Mouse (Mus musculus): ENCODE measurements around the gene Frmpd4. TPM values are rescaled to one million over a fixed set of nuclear protein-coding genes. Genes with fewer than 3 reads are reported as not detected.

Gene Frmpd4
- polyA plus RNA-seq, 1 experiment from 2014 or later: not detected

GRCm38 (mm10) chrX:168020574-168021145 is 556.4 kb downstream of the Frmpd4 start:
- Histone ChIP-seq H3K4me2 (ENCODE audit: low read depth, low read length) (no peak overlapping the region), H3K4me1 (ENCODE audit: control insufficient read depth, insufficient read depth, low read length) (no peaks in the 10 kb centered on the region), H3K4me3 (ENCODE audit: low read length) (no peak overlapping the region), H3K9me3 (replicated peaks; ENCODE audit: control insufficient read depth, low read length) (no peaks in the 10 kb centered on the region), H3K27ac (ENCODE audit: low read length) (no peak overlapping the region), H3K36me3 (ENCODE audit: control insufficient read depth, insufficient read depth) (no peaks in the 10 kb centered on the region), H3K27me3 (ENCODE audit: control insufficient read depth, insufficient read depth, low read length) (no peaks in the 10 kb centered on the region), H3K9ac (ENCODE audit: low read length) (no peak overlapping the region)
- no peak for ATAC-seq (replicated peaks; ENCODE audit: extremely low read depth, insufficient read depth, low FRiP score)
- WGBS: 71% methylated on average over 4 of the region's 4 CpGs

GRCm38 (mm10) chrX:168017792-168018191 is 559.2 kb downstream of the Frmpd4 start:
- Histone ChIP-seq H3K9me3 (replicated peaks; ENCODE audit: control insufficient read depth, low read length) (no peaks in the 10 kb centered on the region), H3K27ac (ENCODE audit: low read length) (no peak overlapping the region), H3K36me3 (ENCODE audit: control insufficient read depth, insufficient read depth) (no peaks in the 10 kb centered on the region), H3K9ac (ENCODE audit: low read length) (no peak overlapping the region), H3K4me2 (ENCODE audit: low read depth, low read length) (no peak overlapping the region), H3K4me1 (ENCODE audit: control insufficient read depth, insufficient read depth, low read length) (no peaks in the 10 kb centered on the region), H3K27me3 (ENCODE audit: control insufficient read depth, insufficient read depth, low read length) (no peaks in the 10 kb centered on the region), H3K4me3 (ENCODE audit: low read length) (no peak overlapping the region)
- no peak for ATAC-seq (replicated peaks; ENCODE audit: extremely low read depth, insufficient read depth, low FRiP score)
- WGBS: 58% methylated on average over 3 of the region's 3 CpGs

- Histone ChIP-seq H3K9me3 (replicated peaks; ENCODE audit: control insufficient read depth, low read length) (no peaks in the 10 kb centered on the region), H3K27me3 (ENCODE audit: control insufficient read depth, insufficient read depth, low read length) (no peaks in the 10 kb centered on the region)
- no peak for ATAC-seq (replicated peaks; ENCODE audit: extremely low read depth, insufficient read depth, low FRiP score)
Measured at GRCm38 (mm10) chrX:167984835-167985234, 592.2 kb downstream of the Frmpd4 start.

GRCm38 (mm10) chrX:167951207-167951606 is 625.8 kb downstream of the Frmpd4 start:
- WGBS: 67% methylated on average over 2 of the region's 2 CpGs
- no peak overlapping the region for H3K4me3 ChIP-seq (ENCODE audit: low read length)
- no peak for ATAC-seq (replicated peaks; ENCODE audit: extremely low read depth, insufficient read depth, low FRiP score)
- no peaks in the 10 kb centered on the region for H3K4me1 ChIP-seq (ENCODE audit: control insufficient read depth, insufficient read depth, low read length)
- no peak overlapping the region for H3K4me2 ChIP-seq (ENCODE audit: low read depth, low read length)
- no peaks in the 10 kb centered on the region for H3K9me3 ChIP-seq (replicated peaks; ENCODE audit: control insufficient read depth, low read length)
- H3K27ac ChIP-seq (ENCODE audit: low read length): no peak overlapping the region
- no peak overlapping the region for H3K9ac ChIP-seq (ENCODE audit: low read length)
- no peaks in the 10 kb centered on the region for H3K27me3 ChIP-seq (ENCODE audit: control insufficient read depth, insufficient read depth, low read length)
- no peaks in the 10 kb centered on the region for H3K36me3 ChIP-seq (ENCODE audit: control insufficient read depth, insufficient read depth)

More at GRCm38 (mm10) chrX:167984835-167985234, 592.2 kb downstream of the Frmpd4 start:
- no peaks in the 10 kb centered on the region for H3K4me1 ChIP-seq (ENCODE audit: control insufficient read depth, insufficient read depth, low read length)
- H3K4me2 ChIP-seq (ENCODE audit: low read depth, low read length): no peak overlapping the region
- H3K4me3 ChIP-seq (ENCODE audit: low read length): no peak overlapping the region
- H3K9ac ChIP-seq (ENCODE audit: low read length): no peak overlapping the region
- H3K36me3 ChIP-seq (ENCODE audit: control insufficient read depth, insufficient read depth): no peaks in the 10 kb centered on the region
- no peak overlapping the region for H3K27ac ChIP-seq (ENCODE audit: low read length)

- Histone ChIP-seq H3K4me2 (ENCODE audit: low read depth, low read length) (no peak overlapping the region), H3K9me3 (replicated peaks; ENCODE audit: control insufficient read depth, low read length) (no peaks in the 10 kb centered on the region), H3K9ac (ENCODE audit: low read length) (no peak overlapping the region), H3K27me3 (ENCODE audit: control insufficient read depth, insufficient read depth, low read length) (no peaks in the 10 kb centered on the region), H3K4me3 (ENCODE audit: low read length) (no peak overlapping the region), H3K4me1 (ENCODE audit: control insufficient read depth, insufficient read depth, low read length) (no peaks in the 10 kb centered on the region), H3K27ac (ENCODE audit: low read length) (no peak overlapping the region), H3K36me3 (ENCODE audit: control insufficient read depth, insufficient read depth) (no peaks in the 10 kb centered on the region)
- no peak for ATAC-seq (replicated peaks; ENCODE audit: extremely low read depth, insufficient read depth, low FRiP score)
Measured at GRCm38 (mm10) chrX:167909483-167909882, 667.5 kb downstream of the Frmpd4 start.

GRCm38 (mm10) chrX:167901046-167901445 is 676.0 kb downstream of the Frmpd4 start:
- Histone ChIP-seq H3K4me1 (ENCODE audit: control insufficient read depth, insufficient read depth, low read length) (no peaks in the 10 kb centered on the region), H3K27me3 (ENCODE audit: control insufficient read depth, insufficient read depth, low read length) (no peaks in the 10 kb centered on the region), H3K4me2 (ENCODE audit: low read depth, low read length) (no peak overlapping the region), H3K36me3 (ENCODE audit: control insufficient read depth, insufficient read depth) (no peaks in the 10 kb centered on the region), H3K27ac (ENCODE audit: low read length) (no peak overlapping the region), H3K4me3 (ENCODE audit: low read length) (no peak overlapping the region), H3K9ac (ENCODE audit: low read length) (no peak overlapping the region), H3K9me3 (replicated peaks; ENCODE audit: control insufficient read depth, low read length) (no peaks in the 10 kb centered on the region)
- WGBS: 74% methylated on average over 3 of the region's 3 CpGs
- no peak for ATAC-seq (replicated peaks; ENCODE audit: extremely low read depth, insufficient read depth, low FRiP score)

- Histone ChIP-seq H3K27ac (ENCODE audit: low read length) (no peak overlapping the region), H3K27me3 (ENCODE audit: control insufficient read depth, insufficient read depth, low read length) (no peaks in the 10 kb centered on the region)
- no peak for ATAC-seq (replicated peaks; ENCODE audit: extremely low read depth, insufficient read depth, low FRiP score)
Measured at GRCm38 (mm10) chrX:167854821-167855220, 722.2 kb downstream of the Frmpd4 start.

GRCm38 (mm10) chrX:167832543-167832942 is 744.5 kb downstream of the Frmpd4 start:
- Histone ChIP-seq H3K9ac (ENCODE audit: low read length) (no peak overlapping the region), H3K4me3 (ENCODE audit: low read length) (no peak overlapping the region), H3K4me2 (ENCODE audit: low read depth, low read length) (no peak overlapping the region), H3K36me3 (ENCODE audit: control insufficient read depth, insufficient read depth) (no peaks in the 10 kb centered on the region), H3K27ac (ENCODE audit: low read length) (no peak overlapping the region), H3K4me1 (ENCODE audit: control insufficient read depth, insufficient read depth, low read length) (no peaks in the 10 kb centered on the region), H3K9me3 (replicated peaks; ENCODE audit: control insufficient read depth, low read length) (no peaks in the 10 kb centered on the region), H3K27me3 (ENCODE audit: control insufficient read depth, insufficient read depth, low read length) (no peaks in the 10 kb centered on the region)
- 72% methylated on average over 2 of the region's 2 CpGs for WGBS
- ATAC-seq (replicated peaks; ENCODE audit: extremely low read depth, insufficient read depth, low FRiP score): no peak

More at GRCm38 (mm10) chrX:167854821-167855220, 722.2 kb downstream of the Frmpd4 start:
- no peak overlapping the region for H3K4me2 ChIP-seq (ENCODE audit: low read depth, low read length)
- no peaks in the 10 kb centered on the region for H3K4me1 ChIP-seq (ENCODE audit: control insufficient read depth, insufficient read depth, low read length)
- no peak overlapping the region for H3K9ac ChIP-seq (ENCODE audit: low read length)
- H3K36me3 ChIP-seq (ENCODE audit: control insufficient read depth, insufficient read depth): no peaks in the 10 kb centered on the region
- H3K9me3 ChIP-seq (replicated peaks; ENCODE audit: control insufficient read depth, low read length): no peaks in the 10 kb centered on the region
- WGBS: 67% methylated on average over 5 of the region's 5 CpGs
- no peak overlapping the region for H3K4me3 ChIP-seq (ENCODE audit: low read length)

- H3K4me3 ChIP-seq (ENCODE audit: low read length): no peak overlapping the region
- no peaks in the 10 kb centered on the region for H3K9me3 ChIP-seq (replicated peaks; ENCODE audit: control insufficient read depth, low read length)
- H3K4me1 ChIP-seq (ENCODE audit: control insufficient read depth, insufficient read depth, low read length): no peaks in the 10 kb centered on the region
- no peaks in the 10 kb centered on the region for H3K36me3 ChIP-seq (ENCODE audit: control insufficient read depth, insufficient read depth)
- no peaks in the 10 kb centered on the region for H3K27me3 ChIP-seq (ENCODE audit: control insufficient read depth, insufficient read depth, low read length)
- H3K27ac ChIP-seq (ENCODE audit: low read length): no peak overlapping the region
- H3K9ac ChIP-seq (ENCODE audit: low read length): no peak overlapping the region
- no peak for ATAC-seq (replicated peaks; ENCODE audit: extremely low read depth, insufficient read depth, low FRiP score)
- no peak overlapping the region for H3K4me2 ChIP-seq (ENCODE audit: low read depth, low read length)
Measured at GRCm38 (mm10) chrX:167828456-167828855, 748.6 kb downstream of the Frmpd4 start.
